Mouse (Mus musculus) lung, postnatal 25 days (tissue): Measurements from ENCODE around the gene Dupd1.

Experiments used
- DNase-seq: peaks from one replicate; pipeline ENCODE4 v3.0.0; 2022; ENCODE audit warnings: low spot score

The Dupd1 gene

DNA sequence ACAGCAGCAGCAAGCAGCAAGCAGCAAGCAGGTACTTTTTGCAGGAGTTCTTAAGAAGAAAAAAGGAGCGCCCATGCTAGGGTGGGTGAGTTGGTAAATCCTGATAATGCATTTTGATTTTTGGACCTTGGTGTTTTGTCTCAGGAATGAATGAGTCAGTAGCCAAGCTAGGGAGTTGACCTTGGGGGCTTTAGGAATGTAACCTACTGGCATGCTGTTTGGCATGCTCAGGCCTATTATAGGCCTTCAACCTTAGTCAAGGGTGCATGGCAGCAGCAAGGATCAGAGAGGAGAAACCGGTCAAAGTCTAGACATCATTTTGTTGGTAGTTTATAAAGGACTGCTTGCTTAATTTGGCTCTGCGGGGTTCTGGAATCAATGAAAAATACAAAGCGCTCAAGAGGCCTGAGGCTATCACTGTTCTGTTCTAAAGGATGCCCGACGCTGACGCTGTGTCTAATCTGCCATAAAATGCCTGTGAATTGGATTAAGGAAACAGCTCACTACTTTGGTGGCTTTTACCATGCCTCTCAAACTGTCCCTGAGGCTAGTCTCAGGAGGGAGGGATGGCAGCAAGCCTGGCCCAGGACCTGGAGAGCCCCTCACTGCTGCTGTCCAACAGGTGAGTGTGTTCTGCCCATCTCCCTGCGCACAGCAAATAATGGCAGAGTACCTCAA, 7.8 kb upstream of the Dupd1 start:
- no peak for DNase-seq

DNA sequence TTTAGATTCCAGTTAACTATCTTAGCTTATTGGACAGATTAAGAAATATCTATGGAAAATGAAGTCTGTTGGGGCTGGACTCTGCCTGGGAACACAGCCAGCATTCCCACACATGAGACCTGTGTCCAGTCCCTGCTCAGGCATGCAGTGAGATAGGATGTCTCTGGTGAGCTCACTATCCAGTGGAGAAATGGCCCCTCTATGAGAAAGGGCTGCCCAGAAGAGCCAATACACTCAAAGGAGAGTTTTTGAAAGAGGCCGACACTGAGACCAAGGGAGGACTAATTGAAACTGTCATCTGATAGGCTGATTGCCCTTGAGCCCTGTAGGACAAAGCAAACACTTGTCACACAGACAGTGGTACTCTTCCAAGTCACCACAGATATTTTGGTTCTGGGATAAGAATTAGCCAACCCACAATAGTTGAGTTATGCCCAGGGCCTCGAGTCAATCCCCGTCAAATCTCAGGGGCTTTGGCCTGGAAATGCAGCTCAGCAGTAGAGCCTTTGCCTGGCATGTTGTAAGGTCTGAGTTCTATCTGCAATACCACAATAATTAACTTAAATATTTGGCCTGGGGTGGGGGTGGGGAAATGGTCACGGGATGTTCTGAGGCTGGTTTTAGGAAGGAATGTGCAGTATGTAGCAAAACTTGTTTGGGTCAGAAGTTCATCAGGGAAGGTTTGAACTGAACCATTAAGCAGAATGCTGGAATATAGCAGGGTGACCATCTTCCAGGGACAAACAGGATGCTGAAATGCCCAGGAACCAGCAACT, 6.2 kb upstream of the Dupd1 start:
- DNase-seq = no peak

- no peak for DNase-seq
These were observed 5.4 kb upstream of the Dupd1 start for GRCm38 (mm10) chr14:21719646-21720383.

DNA sequence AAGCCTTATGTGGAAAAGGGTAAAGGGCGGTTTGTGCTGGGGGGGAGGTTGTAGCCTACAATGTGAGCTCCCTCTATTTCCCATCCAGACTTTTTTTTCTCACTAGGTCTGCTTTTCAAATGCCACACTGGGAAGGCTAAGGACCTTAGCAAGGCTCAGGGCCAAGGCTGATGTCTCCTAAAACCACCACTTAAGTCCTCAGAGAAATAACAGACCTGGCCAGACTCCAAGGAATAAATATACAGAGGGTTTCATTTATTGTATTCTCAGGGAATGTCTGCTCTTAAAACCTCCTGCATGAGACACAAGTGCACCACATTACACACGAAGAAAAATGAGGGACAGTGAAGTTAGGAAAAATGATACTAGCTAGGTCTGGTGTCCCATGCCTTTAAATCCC, 3.1 kb downstream of the Dupd1 start:
- no peak for DNase-seq

GRCm38 (mm10) chr14:21709545-21709944, 4.8 kb downstream of the Dupd1 start:
- DNase-seq = no peak

- DNase-seq = peak; percentile 69
These were observed 7.4 kb downstream of the Dupd1 start for GRCm38 (mm10) chr14:21706759-21707571.

GRCm38 (mm10) chr14:21705462-21705861, 8.9 kb downstream of the Dupd1 start:
- DNase-seq = no peak

DNA sequence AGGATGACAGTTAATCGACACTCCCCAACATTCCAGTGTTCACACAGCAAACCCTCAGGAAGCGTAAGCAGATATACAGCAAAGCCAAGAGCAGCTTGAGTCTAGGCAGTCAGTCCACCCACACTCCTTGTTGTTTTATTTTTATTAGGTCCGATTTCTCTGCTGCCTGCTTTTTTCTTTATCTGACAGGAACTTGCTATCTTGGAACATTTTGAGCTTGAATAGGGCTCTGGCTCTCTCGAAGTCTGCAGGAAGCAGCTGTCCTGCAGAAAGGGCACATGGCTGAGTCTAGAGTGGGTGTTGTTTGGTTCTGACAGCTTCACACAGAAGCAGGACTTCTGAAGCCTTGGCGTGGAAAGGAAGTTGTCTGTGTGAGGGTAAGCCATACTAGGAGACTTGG, 11.1 kb downstream of the Dupd1 start:
- peak; percentile 43 for DNase-seq

DNA sequence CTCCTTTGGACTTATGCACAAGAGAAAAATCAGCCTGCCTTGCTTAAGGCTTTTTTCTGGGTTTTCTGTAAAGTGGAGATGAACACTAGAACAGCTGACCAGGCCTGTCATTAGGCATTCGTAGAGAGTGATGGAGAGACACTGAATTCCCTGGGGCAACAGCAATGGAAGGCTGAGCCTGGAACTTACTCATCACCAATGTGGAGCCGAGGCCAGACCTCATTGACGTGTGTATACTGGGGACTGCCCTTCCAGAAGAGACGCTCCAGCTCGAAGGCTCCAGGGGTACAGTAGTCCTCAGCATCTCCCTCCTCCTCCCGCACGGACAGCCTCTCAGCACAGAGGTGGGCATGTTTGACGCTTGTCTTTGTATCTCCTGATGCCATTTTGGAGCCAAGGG, 11.7 kb downstream of the Dupd1 start:
- DNase-seq = no peak

GRCm38 (mm10) chr14:21696186-21696830, 18.1 kb downstream of the Dupd1 start:
- no peak for DNase-seq

DNA sequence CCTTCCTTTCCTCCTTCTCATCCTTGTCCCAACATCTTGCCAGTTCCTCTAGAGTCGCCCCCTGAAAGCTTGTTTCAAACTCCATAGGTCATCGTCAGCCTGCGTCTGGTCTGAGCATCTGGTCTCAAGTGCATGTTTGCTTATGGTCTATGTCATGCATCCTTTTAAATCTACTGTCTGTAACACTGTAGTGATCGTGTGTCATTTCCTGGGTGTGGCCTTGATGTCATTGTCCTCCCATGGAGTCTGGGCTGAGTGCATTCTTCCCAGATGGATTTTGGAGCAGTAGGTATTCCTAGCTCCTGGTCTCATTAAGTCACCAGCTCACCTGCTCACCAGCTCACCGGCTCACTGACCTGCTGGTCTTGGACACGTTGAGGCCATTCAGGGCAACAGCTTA, 19.4 kb downstream of the Dupd1 start:
- DNase-seq = peak; percentile 16

GRCm38 (mm10) chr14:21691070-21691469, 23.3 kb downstream of the Dupd1 start:
- DNase-seq = peak; percentile 36

DNA sequence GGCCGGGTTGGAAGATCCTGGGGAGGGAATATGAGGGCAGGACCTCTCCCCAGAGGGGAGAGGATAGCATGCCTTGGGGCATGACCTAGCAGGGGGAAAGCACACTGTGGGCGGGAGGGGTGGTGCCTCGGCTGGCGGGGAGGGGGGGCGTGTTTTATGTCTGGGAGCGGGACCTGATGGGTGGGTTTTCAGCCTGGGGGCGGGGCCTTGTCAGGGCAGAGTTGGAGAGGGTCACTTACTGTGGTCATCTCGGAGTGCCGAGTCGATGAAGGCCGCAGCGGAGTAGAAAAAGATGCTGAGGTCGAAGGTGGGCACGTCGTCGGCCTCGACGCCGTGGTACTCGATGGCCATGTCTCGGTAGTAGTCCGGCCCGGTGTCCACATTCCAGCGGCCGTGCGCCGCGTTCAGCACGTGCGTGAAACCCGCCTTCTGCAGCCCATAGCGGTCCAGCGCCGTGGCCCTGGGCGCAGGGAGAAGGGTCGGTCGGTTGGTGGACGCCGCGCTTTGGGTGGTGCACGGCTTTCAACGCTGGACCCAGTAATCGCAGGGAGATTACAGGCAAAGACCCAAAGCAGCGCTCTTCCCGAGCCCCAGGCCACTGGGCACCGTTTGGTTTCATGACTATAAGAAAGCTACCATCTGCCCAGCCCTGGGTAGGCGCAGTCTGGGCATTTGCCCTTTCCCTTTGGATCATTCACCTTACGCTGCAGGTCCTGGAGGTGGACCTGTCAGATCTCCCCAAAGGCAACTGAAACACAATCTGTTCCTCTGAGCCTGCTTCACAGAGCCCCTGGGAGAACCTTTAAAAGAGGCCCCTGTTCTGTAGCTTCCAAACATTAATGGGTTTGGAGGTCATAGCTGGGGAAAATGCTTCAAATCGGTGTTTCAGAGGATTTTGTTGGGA, 27.7 kb downstream of the Dupd1 start:
- DNase-seq = no peak

GRCm38 (mm10) chr14:21685411-21686146, 28.8 kb downstream of the Dupd1 start:
- DNase-seq = no peak

DNA sequence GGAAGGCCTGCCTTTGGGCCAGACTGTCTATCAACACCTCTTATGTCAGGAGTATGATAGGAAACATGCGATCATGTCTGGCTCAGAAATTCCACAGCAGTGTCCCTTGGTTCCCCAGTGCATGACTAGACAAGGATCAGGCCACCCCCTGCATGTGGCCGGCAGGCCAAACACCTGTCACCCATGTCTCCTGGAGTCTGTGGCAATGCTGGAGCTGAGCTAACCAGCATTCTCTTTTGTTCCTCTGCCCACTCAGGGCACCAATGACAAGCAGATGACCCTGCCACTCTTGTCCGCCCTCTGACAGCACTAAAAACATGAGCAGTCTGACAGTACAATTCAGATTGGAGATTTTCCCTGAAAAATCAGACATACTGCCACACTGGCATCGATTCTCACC, 30.5 kb downstream of the Dupd1 start:
- DNase-seq = no peak

DNA sequence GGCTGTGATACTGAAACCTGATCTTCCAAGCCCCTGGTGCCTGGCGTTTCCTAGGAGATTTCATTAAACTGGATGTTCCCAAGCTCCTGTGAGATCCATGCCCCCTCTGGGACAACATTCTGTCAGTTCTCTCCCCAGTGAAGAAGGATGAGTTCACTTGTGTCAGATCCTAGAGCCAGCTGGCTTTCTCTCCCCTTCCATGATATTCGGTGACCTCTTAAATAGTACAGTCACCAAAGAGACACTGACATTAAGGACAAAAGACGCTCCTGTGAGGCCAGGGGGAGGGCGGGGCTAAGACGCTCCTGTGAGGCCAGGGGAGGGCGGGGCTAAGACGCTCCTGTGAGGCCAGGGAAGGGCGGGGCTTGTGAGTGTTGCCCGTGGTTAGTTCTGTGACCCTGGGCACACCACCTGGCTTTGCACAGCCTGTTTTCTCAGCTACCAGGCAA, 31.7 kb downstream of the Dupd1 start:
- peak; percentile 76 for DNase-seq

- no peak for DNase-seq
These were observed 34.7 kb downstream of the Dupd1 start for GRCm38 (mm10) chr14:21679631-21680201.

DNA sequence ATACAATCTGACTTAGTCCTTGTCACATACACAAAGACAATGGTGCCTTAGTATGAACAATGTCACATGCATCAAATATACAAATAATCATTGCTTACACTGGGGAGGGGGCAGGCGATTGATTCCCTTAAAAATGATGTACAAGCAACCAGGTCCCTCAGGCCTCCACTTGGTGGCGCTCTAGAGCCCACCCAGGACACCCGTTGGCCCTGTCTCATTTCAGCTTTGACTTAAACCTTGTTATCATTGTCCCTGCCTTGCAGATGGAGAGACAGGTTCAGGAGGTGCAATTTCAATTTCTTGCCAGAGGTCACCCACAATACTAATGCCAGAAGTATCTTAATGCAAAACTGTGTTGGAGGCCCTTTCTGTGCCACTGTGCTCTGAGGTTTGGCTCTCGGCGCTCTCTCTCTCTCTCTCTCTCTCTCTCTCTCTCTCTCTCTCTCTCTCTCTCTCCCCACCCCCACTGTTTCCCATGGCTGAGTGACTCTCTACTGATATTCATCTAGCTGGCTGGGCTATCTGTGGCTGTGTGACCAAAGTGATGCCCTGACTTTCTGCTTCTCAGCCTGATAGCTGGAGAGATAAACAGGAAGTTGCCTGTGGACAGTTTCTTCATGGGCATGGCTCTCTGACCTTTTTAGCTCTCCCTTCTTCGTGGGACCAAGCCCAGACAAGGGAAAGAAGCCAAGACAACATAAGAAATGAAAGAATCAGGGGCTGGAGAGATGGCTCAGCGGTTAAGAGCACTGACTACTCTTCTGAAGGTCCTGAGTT, 35.7 kb downstream of the Dupd1 start:
- DNase-seq = peak; percentile 63

DNA sequence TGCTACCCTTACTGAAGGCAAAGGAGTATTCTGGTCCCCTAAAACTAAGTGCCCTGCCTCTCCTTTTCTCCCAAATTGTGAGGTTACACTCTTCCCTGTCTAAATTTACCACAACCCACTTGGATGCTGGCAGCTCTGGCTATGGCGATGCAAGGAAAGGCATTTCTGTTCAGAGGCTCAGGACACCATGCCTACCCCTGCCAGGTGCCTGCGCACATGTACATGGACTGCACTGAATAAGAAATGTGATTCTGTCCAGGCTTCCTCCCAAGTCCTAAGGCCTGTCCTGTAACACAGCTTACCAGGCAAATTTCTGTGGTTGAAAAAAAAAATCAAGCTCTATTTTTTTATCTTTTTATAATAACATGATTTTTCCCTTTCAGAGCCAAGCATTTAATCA, 38.2 kb downstream of the Dupd1 start:
- no peak for DNase-seq
